Mouse (Mus musculus): ENCODE data around the gene Chchd1. TPM values are rescaled to one million over a fixed set of nuclear protein-coding genes. Genes with fewer than 3 reads are reported as not detected.
A peak's percentile ranks its signal among the peaks of the same experiment; 100 is the strongest.

Gene Chchd1
- polyA plus RNA-seq, 1 experiment from 2014 or later: 234 TPM

GRCm38 (mm10) chr14:20753792-20754191, 51.0 kb downstream of the Chchd1 start:
- Histone ChIP-seq H3K36me3 (ENCODE audit: control insufficient read depth, insufficient read depth, low read length) (peaks cover 51% of the 10 kb centered on the region), H3K27ac (ENCODE audit: low read depth) (no peak overlapping the region), H3K9ac (ENCODE audit: low read length) (no peak overlapping the region), H3K9me3 (ENCODE audit: control insufficient read depth, low read length) (no peaks in the 10 kb centered on the region), H3K4me1 (replicated peaks; ENCODE audit: control insufficient read depth, insufficient read depth, low read length) (no peaks in the 10 kb centered on the region), H3K4me2 (ENCODE audit: low read length) (no peak overlapping the region), H3K27me3 (replicated peaks; ENCODE audit: control insufficient read depth, insufficient read depth, low read length) (no peaks in the 10 kb centered on the region), H3K4me3 (ENCODE audit: low read depth, low read length) (no peak overlapping the region)
- 80% methylated on average over 3 of the region's 3 CpGs for WGBS
- ATAC-seq (replicated peaks; ENCODE audit: low FRiP score, low TSS enrichment, low read depth) (no peak), DNase-seq (ENCODE audit: low spot score) (no peak)

Small RNA genes within 50 kb of the gene (microRNA-seq; reads per million reads assigned to microRNA genes)
- 1.1 reads per million, percentile 9 among the genes with 10 or more reads in this experiment for gene Mir6946

Other genes with a start within 250 kb of the Chchd1 start
- gene Anxa7, start 222.9 kb upstream of the Chchd1 start, polyA plus RNA-seq (2014; fragmentation: Nextera tagmentation; extraction: Ambion mirVana): 41.4 and 46.2 TPM in 2 replicates
- gene Mss51, start 206.1 kb upstream of the Chchd1 start, polyA plus RNA-seq (2014; fragmentation: Nextera tagmentation; extraction: Ambion mirVana): 0.95 and 1.0 TPM in 2 replicates
- 57.2 and 58.7 TPM in 2 replicates for gene Ppp3cb, start 156.4 kb upstream of the Chchd1 start, polyA plus RNA-seq (2014; fragmentation: Nextera tagmentation; extraction: Ambion mirVana)
- 8.2 and 8.9 TPM in 2 replicates for gene Usp54, start 61.9 kb upstream of the Chchd1 start, polyA plus RNA-seq (2014; fragmentation: Nextera tagmentation; extraction: Ambion mirVana)
- not detected in 2 replicates for gene Myoz1, start 46.5 kb upstream of the Chchd1 start, polyA plus RNA-seq (2014; fragmentation: Nextera tagmentation; extraction: Ambion mirVana)
- gene Synpo2l, start 34.7 kb upstream of the Chchd1 start, polyA plus RNA-seq (2014; fragmentation: Nextera tagmentation; extraction: Ambion mirVana): 0.18 and 0.19 TPM in 2 replicates
- 87.4 and 92.4 TPM in 2 replicates for gene Sec24c, start 28.7 kb upstream of the Chchd1 start, polyA plus RNA-seq (2014; fragmentation: Nextera tagmentation; extraction: Ambion mirVana)
- 19.6 and 20.0 TPM in 2 replicates for gene Fut11, start 8.0 kb upstream of the Chchd1 start, polyA plus RNA-seq (2014; fragmentation: Nextera tagmentation; extraction: Ambion mirVana)
- 30.3 and 35.9 TPM in 2 replicates for gene Zswim8, start 4.5 kb downstream of the Chchd1 start, polyA plus RNA-seq (2014; fragmentation: Nextera tagmentation; extraction: Ambion mirVana)
- gene Ndst2, start 31.6 kb downstream of the Chchd1 start, polyA plus RNA-seq (2014; fragmentation: Nextera tagmentation; extraction: Ambion mirVana): 29.2 and 29.6 TPM in 2 replicates
- 47.6 and 53.3 TPM in 2 replicates for gene Camk2g, start 91.1 kb downstream of the Chchd1 start, polyA plus RNA-seq (2014; fragmentation: Nextera tagmentation; extraction: Ambion mirVana)
- 1.1 and 1.3 TPM in 2 replicates for gene Plau, start 133.7 kb downstream of the Chchd1 start, polyA plus RNA-seq (2014; fragmentation: Nextera tagmentation; extraction: Ambion mirVana)
- 82.1 and 88.2 TPM in 2 replicates for gene Vcl, start 226.4 kb downstream of the Chchd1 start, polyA plus RNA-seq (2014; fragmentation: Nextera tagmentation; extraction: Ambion mirVana)

Measured in intestine, embryonic 14.5 days (tissue).